Mouse (Mus musculus) adrenal gland, postnatal 36 days (tissue): ENCODE measurements around the gene Pacsin2. TPM values are rescaled to one million over a fixed set of nuclear protein-coding genes. Genes with fewer than 3 reads are reported as not detected.
"Not testable (repeated sequence)": the region's sequence is repeated elsewhere in the genome, so short reads cannot be mapped to it uniquely, and the experiment has no call there.

Experiments
- DNase-seq, 2 experiments: peaks; one replicate each; pipeline ENCODE4 v3.0.0; 2021; ENCODE audit warnings: mixed read lengths in 1 of 2
- total RNA-seq, 2 experiments: library from RNA; stranded (reverse); gene quantifications; 2 replicates each; pipeline ENCODE4 v1.2.3; 2021

Gene Pacsin2
- total RNA-seq, 2 experiments from 2014 or later: 85.6 to 94.3 TPM

GRCm38 (mm10) chr15:83425277-83425676 lies 39.1 kb downstream of the Pacsin2 start:
- no peak for DNase-seq

- DNase-seq: no peak
These were observed 40.6 kb downstream of the Pacsin2 start for GRCm38 (mm10) chr15:83423589-83424384.

DNA sequence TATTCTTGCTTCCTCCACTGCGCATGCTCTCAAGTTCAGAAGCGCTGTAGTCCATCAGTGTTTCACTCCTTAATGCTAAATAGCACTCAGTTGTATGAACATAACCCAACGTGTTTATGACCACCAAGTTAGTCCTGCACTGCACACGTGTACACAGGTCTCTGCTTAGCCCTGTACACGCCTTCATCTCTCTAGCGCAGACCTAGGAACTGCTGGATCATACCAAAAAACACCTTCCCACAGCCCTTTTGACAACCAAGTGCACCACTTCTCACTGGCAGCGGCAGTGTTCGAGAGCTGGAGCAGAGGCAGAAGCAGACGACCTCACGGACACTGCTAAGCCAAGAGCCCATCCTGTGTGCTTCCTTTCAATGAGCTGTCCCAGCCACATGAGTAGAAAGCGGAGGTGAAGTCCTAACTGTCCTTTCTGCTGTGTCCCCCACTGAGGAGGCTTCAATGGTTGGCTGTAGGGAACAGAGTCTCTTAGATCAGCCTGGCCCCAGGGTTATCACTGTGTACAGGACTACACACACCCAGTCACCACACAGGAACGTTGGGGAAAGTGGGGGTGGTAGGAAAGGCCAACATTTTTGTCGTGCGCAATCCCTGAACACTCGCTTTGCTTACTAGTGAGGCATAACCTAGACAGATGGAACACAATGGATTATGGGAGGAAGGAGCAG lies 42.0 kb downstream of the Pacsin2 start:
- no peak for DNase-seq

GRCm38 (mm10) chr15:83419562-83419961 lies 44.8 kb downstream of the Pacsin2 start:
- DNase-seq: no peak

- DNase-seq: no peak
These were observed 45.7 kb downstream of the Pacsin2 start for GRCm38 (mm10) chr15:83418685-83419084.

DNA sequence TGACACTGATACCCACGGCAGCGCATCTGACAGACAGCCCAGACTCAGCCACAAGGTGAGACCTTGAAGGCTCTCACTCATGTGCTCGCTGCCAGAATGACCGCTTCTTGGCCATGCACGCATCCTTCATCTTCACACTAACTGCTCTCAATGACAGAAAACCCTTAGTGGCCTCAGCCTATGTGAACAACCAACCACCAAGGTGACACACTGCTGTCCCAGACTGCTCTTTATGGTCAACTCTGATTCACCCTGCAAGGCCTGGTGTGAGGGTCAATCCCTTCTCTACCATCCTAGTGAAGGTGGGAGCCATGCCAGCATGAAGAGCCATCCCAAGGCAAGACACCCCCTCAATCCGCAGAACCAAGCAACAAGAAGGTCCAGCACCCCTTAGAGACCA lies 46.5 kb downstream of the Pacsin2 start:
- DNase-seq: peak; percentile 33 to 36

GRCm38 (mm10) chr15:83417407-83417806 lies 47.0 kb downstream of the Pacsin2 start:
- peak in 1 of 2 experiments; percentile 47 for DNase-seq

- no peak for DNase-seq
These were observed 49.0 kb downstream of the Pacsin2 start for GRCm38 (mm10) chr15:83415391-83415790.

GRCm38 (mm10) chr15:83411616-83412015 lies 52.8 kb downstream of the Pacsin2 start:
- no peak for DNase-seq

DNA sequence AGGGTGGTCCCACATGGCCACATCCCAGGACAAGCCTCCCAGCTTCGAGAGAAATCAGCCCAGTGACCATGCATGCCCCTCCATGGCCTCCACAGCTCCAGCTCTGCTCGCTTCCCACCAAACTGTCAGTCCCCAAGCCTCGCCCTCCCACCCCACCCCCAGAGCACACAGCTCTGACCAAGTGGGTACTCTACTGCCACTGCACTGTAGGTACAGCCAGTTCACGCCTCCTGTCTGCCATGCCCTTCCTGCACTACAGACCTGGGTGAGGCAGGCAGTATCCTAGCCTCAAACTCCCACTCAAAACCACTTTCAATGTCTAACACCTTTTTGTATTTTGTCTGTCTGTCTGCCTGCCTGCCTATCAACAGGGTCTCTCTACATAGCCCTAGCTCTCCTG lies 53.7 kb downstream of the Pacsin2 start:
- DNase-seq: no peak

- peak; percentile 61 to 74 for DNase-seq
These were observed 54.1 kb downstream of the Pacsin2 start for GRCm38 (mm10) chr15:83410270-83410669.

DNA sequence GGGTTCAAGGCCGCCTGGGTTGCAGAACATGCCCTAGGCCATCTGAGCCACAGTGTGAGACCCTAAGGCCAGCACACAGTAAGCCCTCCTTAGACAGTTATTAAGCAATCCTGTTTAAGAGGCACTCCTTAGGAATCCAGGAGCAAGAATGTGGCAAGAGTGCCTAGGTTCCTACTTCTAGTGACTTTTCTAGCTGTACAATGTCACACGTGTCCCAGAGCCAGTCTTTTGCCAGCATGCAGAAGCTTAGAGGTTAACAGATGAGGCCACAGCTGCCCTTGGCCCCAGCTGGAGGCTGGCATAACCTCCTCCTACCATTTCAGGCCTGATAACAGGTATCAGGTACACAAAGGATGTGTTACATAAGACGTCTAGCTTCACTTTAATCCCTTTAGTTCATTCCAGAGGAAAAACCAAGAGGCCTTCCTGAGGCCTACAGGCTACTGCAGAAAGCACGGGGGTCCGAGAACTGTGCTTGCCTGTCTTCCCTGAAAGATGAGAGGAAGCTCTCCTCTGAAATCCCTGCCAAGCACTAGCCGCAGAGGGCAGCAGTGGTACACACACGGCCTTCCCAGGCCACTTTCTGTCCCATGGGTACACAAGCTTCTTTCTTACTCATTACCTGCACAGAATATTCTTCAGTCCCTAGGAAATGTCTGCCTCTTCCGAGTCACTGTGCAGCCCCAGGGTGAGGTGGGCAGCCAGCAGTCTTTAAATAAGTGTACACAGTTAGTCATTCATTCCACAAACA lies 55.5 kb downstream of the Pacsin2 start:
- DNase-seq: no peak

GRCm38 (mm10) chr15:83408216-83408615 lies 56.2 kb downstream of the Pacsin2 start:
- no peak for DNase-seq

DNA sequence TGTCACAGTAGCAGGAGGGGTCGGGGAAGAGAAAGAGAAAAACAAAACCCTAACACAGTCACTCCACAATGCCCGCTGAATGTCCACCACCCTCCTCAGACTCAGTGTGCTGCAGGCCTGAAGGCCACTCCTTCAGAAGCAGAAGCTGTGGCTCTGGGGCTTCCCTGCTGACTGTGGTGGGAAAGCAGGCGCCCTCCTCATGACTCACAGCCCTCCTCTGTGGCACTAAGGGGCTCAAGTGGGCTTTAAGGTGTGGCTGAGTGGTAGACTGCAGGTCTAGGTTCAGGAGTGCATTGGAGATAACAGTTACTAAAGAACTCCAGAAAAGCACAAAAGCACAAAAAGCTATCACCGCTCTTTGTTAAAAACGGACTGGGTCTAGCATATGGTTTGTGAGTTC lies 56.9 kb downstream of the Pacsin2 start:
- DNase-seq: no peak

DNA sequence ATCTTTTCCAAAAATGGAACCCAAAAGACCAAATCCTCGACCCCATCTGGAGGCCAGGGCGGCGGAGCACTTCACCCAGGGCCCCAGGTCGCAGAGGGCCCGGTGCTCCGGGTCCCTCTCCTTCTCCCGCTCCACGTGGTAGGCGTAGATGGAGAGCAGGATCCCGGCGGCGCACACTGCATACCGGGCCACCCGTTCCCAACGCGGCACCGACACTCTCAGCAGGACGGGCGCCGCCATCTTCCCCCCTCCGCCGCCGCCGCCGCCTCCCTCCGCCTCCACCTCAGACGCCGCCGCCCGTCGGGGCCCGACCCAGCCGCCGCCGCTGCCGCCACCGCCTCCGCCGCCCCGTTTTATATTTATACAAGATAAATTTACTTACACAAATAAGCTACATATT lies 58.5 kb downstream of the Pacsin2 start:
- DNase-seq: not testable (repeated sequence)

- DNase-seq: peak; percentile 42 to 44
These were observed 60.4 kb downstream of the Pacsin2 start for GRCm38 (mm10) chr15:83404008-83404407.

DNA sequence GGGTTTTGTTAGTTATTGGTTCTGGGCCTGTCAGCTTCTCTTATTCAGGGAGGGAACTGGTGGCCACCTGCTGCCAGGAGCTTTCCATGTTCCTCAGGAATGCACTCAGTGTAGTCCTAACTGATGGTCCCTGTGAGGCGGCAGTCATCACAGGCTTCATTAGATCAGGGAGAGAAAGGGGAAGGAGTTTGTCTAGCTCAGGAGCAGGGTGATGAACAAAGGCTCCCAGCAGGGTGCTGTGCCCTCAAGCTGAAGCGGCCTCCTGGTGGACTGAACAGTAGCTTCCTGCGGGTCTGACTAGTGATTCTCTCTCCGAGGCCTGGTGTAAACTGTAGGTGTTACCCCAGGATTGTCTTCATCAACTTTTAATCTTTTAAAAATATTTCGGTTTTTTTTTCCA lies 61.4 kb downstream of the Pacsin2 start:
- DNase-seq: no peak

DNA sequence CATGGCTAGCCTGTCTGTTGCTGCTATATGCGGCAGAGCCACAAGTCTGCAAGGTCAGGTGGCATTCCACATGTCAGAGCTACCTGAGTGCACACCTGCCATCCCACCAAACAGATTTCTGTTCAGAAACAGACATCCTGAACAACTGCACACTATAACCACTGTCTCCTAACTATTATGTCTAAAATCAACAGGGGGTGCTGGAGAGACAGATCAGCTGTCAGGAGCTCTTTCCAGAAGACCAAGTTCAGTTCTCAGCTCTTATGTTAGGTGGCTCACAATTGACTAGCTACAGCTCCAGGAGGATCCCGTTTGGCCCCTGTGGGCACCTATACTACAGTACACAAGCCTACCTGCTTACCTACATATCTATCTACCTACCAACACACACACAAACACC lies 71.7 kb downstream of the Pacsin2 start:
- DNase-seq: no peak

DNA sequence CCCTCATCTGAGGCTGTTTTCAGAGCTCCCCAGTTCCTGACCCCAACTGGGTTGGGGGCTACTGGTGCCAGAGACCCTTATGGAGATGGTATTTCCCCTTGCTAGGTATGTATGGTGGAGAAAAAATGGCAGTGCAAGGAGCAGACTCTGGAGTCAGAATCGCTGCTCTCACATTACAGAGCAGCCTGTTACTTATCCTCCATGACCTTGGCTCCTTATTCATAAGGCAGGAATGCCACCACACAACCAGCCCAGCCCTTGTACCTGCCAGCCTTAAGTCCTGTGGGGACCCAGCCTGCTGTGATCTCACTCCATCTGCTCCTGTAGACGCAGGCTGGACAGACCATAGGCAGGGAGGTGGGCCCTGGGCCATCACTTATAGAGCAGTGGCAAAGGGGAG lies 76.5 kb downstream of the Pacsin2 start:
- peak in 1 of 2 experiments; percentile 40 for DNase-seq

DNA sequence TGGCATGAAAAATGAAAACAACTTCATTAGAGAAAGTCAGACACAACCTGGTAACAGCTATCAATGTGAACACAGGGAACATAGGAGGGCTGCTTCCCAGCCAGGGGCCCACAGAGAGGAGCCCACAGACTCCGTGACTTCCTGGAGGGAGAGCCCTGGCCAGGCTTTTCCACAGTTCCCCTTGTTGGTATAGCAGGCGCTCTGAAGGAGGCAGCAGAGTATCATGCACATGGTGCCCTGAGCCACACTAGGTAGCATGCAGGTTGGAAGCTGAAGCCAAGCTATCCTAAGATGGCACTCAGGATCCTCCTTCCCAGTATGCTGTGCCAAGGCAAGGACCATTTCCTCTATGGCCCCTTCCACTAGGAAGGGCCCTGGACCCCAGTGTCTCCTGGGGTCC lies 80.8 kb downstream of the Pacsin2 start:
- DNase-seq: no peak

DNA sequence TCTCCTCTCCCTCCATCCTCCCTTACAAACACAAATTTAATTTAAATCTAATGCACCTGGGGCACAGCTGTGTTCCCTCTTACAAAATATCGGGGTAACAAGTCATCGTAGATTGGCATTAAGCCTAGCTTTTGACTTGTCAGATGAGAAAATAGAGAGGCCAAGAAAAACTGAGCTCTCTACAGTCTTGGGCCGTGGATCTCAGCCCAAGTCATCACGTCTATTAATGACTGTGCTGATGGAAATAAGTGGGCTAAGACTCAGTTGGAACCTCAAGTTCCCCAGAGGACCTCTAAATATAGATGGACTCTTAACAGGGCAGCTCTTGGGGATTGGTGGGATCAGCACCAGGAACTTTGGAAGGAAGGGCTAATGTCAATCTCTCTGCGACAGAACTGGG lies 81.3 kb downstream of the Pacsin2 start:
- no peak for DNase-seq

- DNase-seq: no peak
These were observed 81.9 kb downstream of the Pacsin2 start for GRCm38 (mm10) chr15:83382467-83382866.

GRCm38 (mm10) chr15:83377153-83377552 lies 87.3 kb downstream of the Pacsin2 start:
- DNase-seq: no peak
